Mouse (Mus musculus): Measurements from ENCODE around the gene Myct1. TPM values are rescaled to one million over a fixed set of nuclear protein-coding genes. Genes with fewer than 3 reads are reported as not detected.

The Myct1 gene
- polyA plus RNA-seq, 1 experiment from 2014 or later, result 1.1 TPM

GRCm38 (mm10) chr10:5637322-5637721, 43.7 kb downstream of the Myct1 start:
- Histone ChIP-seq H3K9ac (ENCODE audit: low read length) (no peak overlapping the region), H3K9me3 (replicated peaks; ENCODE audit: control insufficient read depth, low read length) (no peaks in the 10 kb centered on the region), H3K4me3 (ENCODE audit: low read depth, low read length) (no peak overlapping the region), H3K4me1 (ENCODE audit: control insufficient read depth, insufficient read depth, low read length) (no peaks in the 10 kb centered on the region), H3K27ac (ENCODE audit: low read depth, low read length) (no peak overlapping the region), H3K4me2 (ENCODE audit: low read length) (no peak overlapping the region), H3K27me3 (replicated peaks; ENCODE audit: control insufficient read depth, insufficient read depth, low read length) (no peaks in the 10 kb centered on the region), H3K36me3 (ENCODE audit: control insufficient read depth, insufficient read depth, low read length) (no peaks in the 10 kb centered on the region)
- WGBS, result 84% methylated on average over 4 of the region's 4 CpGs
- ATAC-seq (no peak), DNase-seq (ENCODE audit: low spot score) (no peak)

GRCm38 (mm10) chr10:5639112-5639511, 45.5 kb downstream of the Myct1 start, which contains the start of gene Vip:
Gene Vip (plus strand): TSS chr10:5639218.
- DNase-seq (ENCODE audit: low spot score), result no peak
- H3K9ac ChIP-seq (ENCODE audit: low read length), result no peak within 1 kb of the TSS
- no peaks in the 10 kb centered on the region for H3K27me3 ChIP-seq (replicated peaks; ENCODE audit: control insufficient read depth, insufficient read depth, low read length)
- no peaks in the 10 kb centered on the region for H3K36me3 ChIP-seq (ENCODE audit: control insufficient read depth, insufficient read depth, low read length)
- no peak within 1 kb of the TSS for H3K4me2 ChIP-seq (ENCODE audit: low read length)
- H3K9me3 ChIP-seq (replicated peaks; ENCODE audit: control insufficient read depth, low read length), result no peaks in the 10 kb centered on the region
- no peaks in the 10 kb centered on the region for H3K4me1 ChIP-seq (ENCODE audit: control insufficient read depth, insufficient read depth, low read length)
- no peak within 1 kb of the TSS for H3K4me3 ChIP-seq (ENCODE audit: low read depth, low read length)
- no peak for ATAC-seq
- WGBS, result 34% methylated on average over 8 of the region's 8 CpGs
- H3K27ac ChIP-seq (ENCODE audit: low read depth, low read length), result no peak within 1 kb of the TSS

Other genes starting within 250 kb of the Myct1 start
- 3.4 and 5.8 TPM in 2 replicates for gene Syne1, start 42.3 kb upstream of the Myct1 start, polyA plus RNA-seq (2014; fragmentation: Nextera tagmentation; extraction: Ambion mirVana)
- not detected in 2 replicates for gene Vip, start 45.4 kb downstream of the Myct1 start, polyA plus RNA-seq (2014; fragmentation: Nextera tagmentation; extraction: Ambion mirVana)
- gene Fbxo5, start 211.8 kb downstream of the Myct1 start, polyA plus RNA-seq (2014; fragmentation: Nextera tagmentation; extraction: Ambion mirVana), result 32.4 and 43.7 TPM in 2 replicates
- 11.6 and 14.8 TPM in 2 replicates for gene Mtrf1l, start 230.1 kb downstream of the Myct1 start, polyA plus RNA-seq (2014; fragmentation: Nextera tagmentation; extraction: Ambion mirVana)